Mouse (Mus musculus) CD4-positive, CD25-positive, alpha-beta regulatory T cell (primary cell): ENCODE results near the gene Pkmyt1. TPM values are rescaled to one million over a fixed set of nuclear protein-coding genes. Genes with fewer than 3 reads are reported as not detected.

ENCODE experiments used
- polyA plus RNA-seq: library from polyadenylated mRNA; unstranded; fragments of 100-300 nt; shearing (Covaris generic); gene quantifications from one replicate; pipeline ENCODE4 v1.2.1, GENCODE M21; 2017

Pkmyt1 gene
- 43.8 TPM for polyA plus RNA-seq

GRCm38 (mm10) chr17:23725999-23726757 is at the start of gene Pkmyt1:
TSS of gene Pkmyt1 (plus strand) at chr17:23726336.

GRCm38 (mm10) chr17:23677236-23677679 is 48.9 kb upstream of the Pkmyt1 start, which contains the start of gene Tnfrsf12a:
TSS of gene Tnfrsf12a (minus strand) at chr17:23677468.

GRCm38 (mm10) chr17:23679127-23679835 is 46.9 kb upstream of the Pkmyt1 start, which contains the start of gene Cldn6:
TSS of gene Cldn6 (plus strand) at chr17:23679249.

GRCm38 (mm10) chr17:23683856-23684672 is 42.1 kb upstream of the Pkmyt1 start, which contains the start of gene Cldn9:
TSS of gene Cldn9 (minus strand) at chr17:23684026.

GRCm38 (mm10) chr17:23722376-23723125 is 3.6 kb upstream of the Pkmyt1 start, which contains the start of gene 1520401A03Rik:
TSS of gene 1520401A03Rik (minus strand) at chr17:23722783.

GRCm38 (mm10) chr17:23740598-23741021 is 14.5 kb downstream of the Pkmyt1 start, which contains the start of gene Paqr4:
TSS of gene Paqr4 (minus strand) at chr17:23740867.

GRCm38 (mm10) chr17:23745301-23746251 is 19.4 kb downstream of the Pkmyt1 start, which contains the start of gene Kremen2:
TSS of gene Kremen2 (minus strand) at chr17:23745833.

GRCm38 (mm10) chr17:23771284-23772218 is 45.4 kb downstream of the Pkmyt1 start, which contains the start of gene Flywch1:
TSS of gene Flywch1 (minus strand) at chr17:23771602.

GRCm38 (mm10) chr17:23785561-23786471 is 59.7 kb downstream of the Pkmyt1 start, which contains the start of gene Flywch2:
TSS of gene Flywch2 (minus strand) at chr17:23786081.

Other genes starting within 250 kb of the Pkmyt1 start
- gene Vmn2r117, start 246.6 kb upstream of the Pkmyt1 start, polyA plus RNA-seq, result not detected
- gene Zfp213, start 162.1 kb upstream of the Pkmyt1 start, polyA plus RNA-seq, result 21.2 TPM
- gene Zfp13, start 126.8 kb upstream of the Pkmyt1 start, polyA plus RNA-seq, result not detected
- 1.6 TPM for gene Zscan10, start 125.5 kb upstream of the Pkmyt1 start, polyA plus RNA-seq
- gene Mmp25, start 81.1 kb upstream of the Pkmyt1 start, polyA plus RNA-seq, result not detected
- not detected for gene Bicdl2, start 65.8 kb upstream of the Pkmyt1 start, polyA plus RNA-seq
- 49.6 TPM for gene Hcfc1r1, start 52.7 kb upstream of the Pkmyt1 start, polyA plus RNA-seq
- 29.4 TPM for gene Thoc6, start 52.5 kb upstream of the Pkmyt1 start, polyA plus RNA-seq
- 9.0 TPM for gene Tnfrsf12a, start 48.9 kb upstream of the Pkmyt1 start, polyA plus RNA-seq
- gene Cldn6, start 47.1 kb upstream of the Pkmyt1 start, polyA plus RNA-seq, result not detected
- not detected for gene Cldn9, start 42.3 kb upstream of the Pkmyt1 start, polyA plus RNA-seq
- gene 1520401A03Rik, start 3.6 kb upstream of the Pkmyt1 start, polyA plus RNA-seq, result not detected
- 5.3 TPM for gene Paqr4, start 14.5 kb downstream of the Pkmyt1 start, polyA plus RNA-seq
- 3.4 TPM for gene Kremen2, start 19.5 kb downstream of the Pkmyt1 start, polyA plus RNA-seq
- 45.2 TPM for gene Flywch1, start 45.3 kb downstream of the Pkmyt1 start, polyA plus RNA-seq
- 2.8 TPM for gene Flywch2, start 59.7 kb downstream of the Pkmyt1 start, polyA plus RNA-seq
- 999 TPM for gene Srrm2, start 64.2 kb downstream of the Pkmyt1 start, polyA plus RNA-seq
- 592 TPM for gene Elob, start 102.8 kb downstream of the Pkmyt1 start, polyA plus RNA-seq
- 0.18 TPM for gene Prss33, start 109.7 kb downstream of the Pkmyt1 start, polyA plus RNA-seq
- not detected for gene Prss32, start 117.5 kb downstream of the Pkmyt1 start, polyA plus RNA-seq
- gene Prss41, start 117.8 kb downstream of the Pkmyt1 start, polyA plus RNA-seq, result 2.8 TPM
- not detected for gene Prss21, start 141.7 kb downstream of the Pkmyt1 start, polyA plus RNA-seq
- gene Dcpp1, start 154.5 kb downstream of the Pkmyt1 start, polyA plus RNA-seq, result not detected
- not detected for gene Dcpp2, start 154.5 kb downstream of the Pkmyt1 start, polyA plus RNA-seq
- gene Dcpp3, start 191.1 kb downstream of the Pkmyt1 start, polyA plus RNA-seq, result not detected
- gene Sbp, start 215.3 kb downstream of the Pkmyt1 start, polyA plus RNA-seq, result not detected
- not detected for gene Sbpl, start 228.9 kb downstream of the Pkmyt1 start, polyA plus RNA-seq